Mouse (Mus musculus): ENCODE measurements around the gene Ap4m1.
"Not testable (repeated sequence)": the region's sequence is repeated elsewhere in the genome, so short reads cannot be mapped to it uniquely, and the experiment has no call there.

Gene Ap4m1

DNA sequence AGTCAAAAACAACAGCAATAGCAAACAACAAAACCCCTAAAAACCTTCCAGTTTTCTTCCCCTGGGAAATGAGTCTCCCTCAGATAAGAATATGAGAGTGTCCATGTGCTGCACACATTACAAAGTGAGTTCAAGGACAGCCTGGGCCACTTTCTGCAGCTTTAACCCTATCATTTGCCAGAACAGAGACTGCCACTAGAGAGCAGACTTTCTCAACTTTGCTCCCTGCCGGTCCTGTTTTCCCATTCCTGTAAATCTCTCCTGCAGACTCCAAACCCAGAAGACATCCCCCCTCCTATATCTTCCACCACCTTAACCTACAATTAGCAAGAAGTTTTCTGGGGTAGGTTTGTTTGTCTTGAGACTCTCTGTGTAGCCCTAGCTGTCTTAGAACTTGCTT is 27.8 kb downstream of the Ap4m1 start:
- DNase-seq, result no peak

DNA sequence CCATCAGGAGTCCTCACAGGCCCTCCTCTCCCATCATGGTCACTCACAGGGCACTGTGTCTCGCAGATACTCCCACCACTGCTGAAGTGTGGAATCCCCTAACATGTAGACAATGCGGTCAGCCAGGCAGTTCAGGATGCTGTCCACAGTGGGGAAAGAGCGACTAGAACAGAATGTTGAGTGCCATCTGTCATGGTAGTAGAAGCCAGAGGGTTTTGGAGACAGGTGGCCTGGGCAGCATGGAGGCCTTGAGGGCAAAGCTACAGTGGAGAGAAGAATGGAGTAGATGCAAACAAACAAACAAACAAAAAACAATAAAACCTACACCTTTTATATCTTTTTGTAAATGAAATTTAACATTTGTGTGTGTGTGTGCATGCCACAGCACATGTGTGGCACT is 30.3 kb downstream of the Ap4m1 start:
- no peak for DNase-seq

DNA sequence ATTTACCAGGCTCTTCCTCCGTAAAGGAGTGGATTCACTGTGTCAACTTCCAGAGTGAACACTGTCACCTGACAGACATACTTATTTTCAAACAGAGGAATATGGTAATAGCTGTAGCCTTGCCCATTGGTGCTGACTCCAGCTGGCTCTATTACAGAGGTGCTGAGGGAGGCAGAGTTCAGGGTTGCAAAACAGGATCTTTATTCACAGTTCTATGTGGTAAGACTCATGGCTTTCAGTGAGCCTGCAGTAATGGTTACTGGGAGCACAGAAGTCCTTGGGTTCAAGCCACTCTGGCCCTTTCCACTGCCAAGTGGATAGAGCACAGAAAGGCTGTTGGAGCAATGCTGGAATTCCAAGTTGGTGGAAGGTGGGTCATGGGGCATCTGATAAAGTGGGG is 35.5 kb downstream of the Ap4m1 start:
- no peak for DNase-seq

DNA sequence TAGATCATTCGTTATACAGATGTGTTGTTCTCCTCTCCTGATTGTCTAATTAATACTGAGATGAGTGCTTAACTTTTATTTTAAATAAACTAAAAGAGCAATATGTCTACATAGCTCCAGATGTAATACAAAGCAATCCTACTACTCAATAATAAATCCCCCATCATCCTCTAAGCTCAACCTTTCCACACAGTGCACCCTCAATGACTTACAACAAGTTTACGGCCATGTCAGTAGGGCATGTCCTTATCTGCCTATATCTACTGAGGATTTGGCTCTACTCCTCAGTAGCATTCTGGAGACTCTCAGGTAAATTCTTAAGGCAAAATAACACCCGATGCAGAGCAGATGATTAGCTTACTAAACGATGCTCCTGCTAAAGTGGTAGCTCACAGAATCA is 36.1 kb downstream of the Ap4m1 start:
- no peak for DNase-seq

DNA sequence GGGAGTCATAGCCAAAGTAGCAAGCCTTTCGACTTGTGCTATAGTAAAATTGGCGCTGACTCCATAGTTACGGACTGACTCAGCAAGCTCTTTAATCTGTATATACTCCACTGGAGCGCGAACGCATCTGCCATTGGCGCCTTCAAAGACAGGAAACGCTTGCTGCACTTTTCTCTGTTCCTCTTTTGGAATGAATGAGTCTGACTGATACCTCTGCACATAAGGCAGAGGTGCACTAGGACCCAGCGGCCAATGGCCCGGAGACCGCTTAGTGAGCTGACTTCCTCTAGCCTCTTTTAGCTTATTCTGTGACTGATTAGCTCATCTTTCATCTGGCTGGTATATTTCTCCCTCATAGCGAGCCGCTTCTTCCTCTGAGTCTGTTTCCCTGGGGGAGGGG is 44.8 kb downstream of the Ap4m1 start:
- DNase-seq, result not testable (repeated sequence)

DNA sequence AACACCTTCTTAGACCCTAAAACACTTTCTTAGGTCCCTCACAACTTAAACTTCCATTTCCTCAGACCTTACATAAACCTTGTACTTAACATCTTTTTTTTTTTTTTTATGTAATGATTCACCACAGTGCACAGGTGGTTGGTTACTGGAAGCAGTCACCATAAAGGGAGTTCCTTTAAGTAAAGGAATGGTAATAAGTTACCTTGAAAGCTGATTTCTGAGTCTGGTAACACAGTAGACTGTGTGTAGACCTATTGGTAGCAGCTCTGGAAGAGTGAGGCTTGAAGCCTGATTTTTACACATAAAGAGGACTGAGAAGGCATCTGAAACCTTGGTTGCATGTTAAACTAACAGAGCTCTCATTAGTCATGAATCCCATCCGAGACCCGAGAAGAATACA is 48.1 kb downstream of the Ap4m1 start:
- no peak for DNase-seq

DNA sequence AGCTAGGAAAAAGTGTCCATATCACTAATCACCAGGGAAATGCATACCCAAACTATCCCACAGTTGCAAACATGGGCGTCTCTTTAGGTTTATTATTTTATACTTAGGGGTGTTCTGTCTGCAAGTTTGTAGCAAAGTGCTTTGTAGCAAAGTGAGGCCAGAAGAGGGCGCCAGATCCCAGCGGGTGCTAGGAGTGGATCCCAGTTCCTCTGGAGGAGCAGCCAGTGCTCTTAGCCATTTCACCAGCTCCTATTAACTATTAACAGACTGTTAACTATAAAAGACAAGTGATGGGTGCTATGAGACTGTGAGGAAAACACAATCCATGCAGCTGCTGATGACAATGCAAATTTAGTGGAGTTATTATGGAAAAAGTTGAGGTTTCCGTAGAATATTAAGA is 50.3 kb downstream of the Ap4m1 start:
- DNase-seq, result peak; percentile 87

DNA sequence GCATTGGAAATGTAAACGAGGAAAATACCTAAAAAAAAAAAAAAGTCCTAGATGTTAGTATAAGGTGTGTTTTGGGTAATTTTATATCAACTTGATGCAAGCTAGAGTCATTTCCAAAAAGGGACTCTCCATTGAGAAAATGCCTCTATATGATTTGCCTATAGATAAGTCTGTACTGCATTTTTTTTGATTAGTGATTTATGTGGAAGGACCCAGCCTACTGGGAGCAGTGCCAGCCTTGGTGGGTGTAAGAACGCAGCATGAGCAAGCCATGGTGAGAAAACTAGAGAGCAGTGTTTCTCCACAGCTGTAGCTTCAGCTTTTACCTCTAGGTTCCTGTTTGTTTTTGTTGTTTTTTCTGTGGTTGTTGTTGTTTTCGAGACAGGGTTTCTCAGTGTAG is 51.5 kb downstream of the Ap4m1 start:
- no peak for DNase-seq

DNA sequence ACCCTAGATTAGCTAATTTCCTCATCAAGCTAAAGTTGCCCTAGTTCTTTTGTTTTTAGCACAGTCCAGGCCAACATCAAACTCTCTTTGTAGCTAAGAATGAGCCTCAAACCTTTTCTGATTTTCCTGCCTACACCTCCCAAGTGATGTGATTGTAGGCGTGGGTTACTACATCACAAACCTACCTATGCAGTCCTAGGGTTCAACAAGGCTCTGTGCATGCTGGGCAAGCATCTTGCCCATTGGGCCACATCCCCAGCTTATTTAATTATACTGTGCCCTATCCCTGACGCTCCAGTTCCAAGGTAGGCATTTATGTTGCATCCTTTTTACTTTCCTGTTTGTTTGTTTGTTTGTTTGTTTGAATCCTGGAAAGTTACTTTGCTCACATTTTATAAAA is 53.9 kb downstream of the Ap4m1 start, which contains the start of gene Nxpe5:
Gene Nxpe5, plus strand, starts transcription at position 199 of the 400 bp plus-strand sequence.
- DNase-seq, result no peak

DNA sequence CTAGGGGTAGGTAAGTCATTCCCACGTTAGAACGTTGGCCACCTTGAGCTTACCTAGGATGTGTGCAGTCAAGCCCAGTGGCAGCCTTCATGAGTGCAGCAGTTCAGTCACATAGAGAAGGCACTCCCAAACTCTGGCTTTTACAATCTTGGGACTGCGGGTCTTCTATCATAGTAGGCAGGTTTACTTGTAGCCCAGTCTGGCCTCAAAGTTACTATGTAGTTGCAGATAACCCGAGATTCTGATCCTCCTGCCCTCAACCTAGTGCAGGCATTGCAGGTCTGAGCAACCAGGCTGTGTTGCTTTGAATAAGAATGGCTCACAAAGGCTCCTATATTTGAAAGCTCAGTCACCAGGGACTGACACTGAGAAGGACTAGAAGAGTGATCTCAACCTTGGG is 54.7 kb downstream of the Ap4m1 start:
- no peak for DNase-seq

DNA sequence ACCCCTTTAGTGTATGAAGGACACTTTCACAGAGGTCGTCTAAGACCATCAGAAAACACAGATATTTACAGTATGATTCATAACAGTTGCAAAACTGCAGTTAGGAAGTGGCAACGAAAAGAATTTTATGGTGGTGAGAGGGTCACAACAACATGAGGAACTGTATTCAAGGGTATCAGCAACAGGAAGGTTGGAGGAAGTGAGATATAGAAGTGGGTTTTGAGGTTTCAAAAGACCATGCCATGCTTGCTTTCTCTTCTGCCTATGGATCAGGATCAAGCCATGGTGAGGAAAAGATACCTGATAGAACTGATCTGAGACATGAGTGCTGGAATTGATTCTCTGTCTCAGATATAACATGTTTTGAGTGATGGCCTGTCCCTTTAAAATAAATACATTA is 55.6 kb downstream of the Ap4m1 start:
- DNase-seq, result no peak

DNA sequence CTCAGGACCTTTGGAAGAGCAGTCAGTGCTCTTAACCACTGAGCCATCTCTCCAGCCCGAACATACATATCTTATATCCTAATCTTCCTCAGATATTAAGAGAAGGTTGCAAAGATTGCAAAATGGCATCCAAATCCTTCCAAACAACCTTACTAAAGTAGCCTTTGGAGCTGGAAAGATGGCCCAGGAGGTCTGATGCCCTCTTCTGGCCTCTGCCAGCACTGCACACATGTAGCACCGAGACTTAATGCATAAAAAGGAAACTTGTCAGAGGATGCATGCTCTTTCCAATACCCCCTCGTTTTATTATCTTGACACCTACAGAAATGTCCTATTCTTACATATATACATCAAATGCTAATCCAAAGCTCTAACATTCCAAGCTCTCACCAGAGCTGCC is 56.2 kb downstream of the Ap4m1 start:
- peak; percentile 62 for DNase-seq

DNA sequence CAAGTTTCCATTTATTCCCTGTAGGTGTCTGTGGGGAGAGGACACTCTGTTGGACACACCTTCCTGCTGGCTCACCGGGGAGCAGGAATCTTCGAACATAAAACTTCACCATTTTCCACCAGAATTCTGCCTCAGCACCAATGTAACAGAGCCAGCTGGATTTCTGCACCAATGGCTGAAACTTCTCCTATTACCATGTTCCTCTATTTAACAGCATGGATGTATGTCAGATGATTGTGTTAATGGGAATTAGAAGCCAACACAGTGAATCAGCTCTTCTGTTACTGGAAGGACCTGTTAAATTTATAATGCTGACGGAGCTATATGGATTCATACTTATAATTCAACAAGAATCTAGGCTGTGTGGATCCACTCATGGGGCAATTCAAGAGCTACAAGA is 57.7 kb downstream of the Ap4m1 start:
- no peak for DNase-seq
